8 mouse cellular contexts compared by ENCODE assay signal in the genomic region with DNA sequence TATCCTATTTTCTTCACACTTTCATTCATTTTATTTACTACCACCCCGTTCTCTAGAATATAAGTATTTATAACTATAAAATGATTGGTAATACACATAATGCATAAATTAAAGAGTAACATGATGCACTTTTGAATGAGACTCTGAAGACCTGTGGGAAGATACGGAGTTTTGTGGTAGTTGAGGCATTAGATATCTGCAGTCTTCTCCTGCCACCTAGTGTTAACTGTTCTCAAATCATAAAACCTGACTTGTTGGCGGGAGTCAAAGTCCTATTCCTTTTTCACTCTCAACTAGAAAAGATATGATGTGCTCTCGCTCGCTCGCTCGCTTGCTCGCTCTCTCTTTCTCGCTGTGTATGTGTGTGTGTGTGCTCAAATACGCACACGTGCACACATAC. TPM values are rescaled to one million over a fixed set of nuclear protein-coding genes. Genes with fewer than 3 reads are reported as not detected.
A peak's percentile ranks its signal among the peaks of the same experiment; 100 is the strongest.
DNase-seq lines count a peak whose midpoint lies in the region; ATAC-seq and TF ChIP-seq lines count a peak whose summit lies in the region.

No protein-coding gene starts in this region.

- H3K36me3 ChIP-seq in intestine, embryonic 15.5 days = no peaks in the 10 kb centered on the region
- H3K36me3 ChIP-seq in midbrain, postnatal 0 days (ENCODE audit: insufficient read depth, low read length) = no peaks in the 10 kb centered on the region

- H3K27me3 ChIP-seq in intestine, embryonic 15.5 days (replicated peaks) = no peaks in the 10 kb centered on the region
- no peaks in the 10 kb centered on the region for H3K27me3 ChIP-seq in midbrain, postnatal 0 days (ENCODE audit: insufficient read depth, low read length)

- H3K4me2 ChIP-seq in intestine, embryonic 15.5 days (replicated peaks) = no peak overlapping the region
- no peak overlapping the region for H3K4me2 ChIP-seq in midbrain, postnatal 0 days (ENCODE audit: low read depth, low read length, poor library complexity, severe bottlenecking)

- no peaks in the 10 kb centered on the region for H3K9me3 ChIP-seq in intestine, embryonic 15.5 days
- no peaks in the 10 kb centered on the region for H3K9me3 ChIP-seq in midbrain, postnatal 0 days (ENCODE audit: low read length)

- H3K4me3 ChIP-seq in left cerebral cortex, adult 2 months = no peak overlapping the region
- no peak overlapping the region for H3K4me3 ChIP-seq in intestine, embryonic 15.5 days (replicated peaks)
- no peak overlapping the region for H3K4me3 ChIP-seq in midbrain, postnatal 0 days (ENCODE audit: low read depth, low read length)

- no peak overlapping the region for H3K27ac ChIP-seq in left cerebral cortex, adult 2 months
- H3K27ac ChIP-seq in intestine, embryonic 15.5 days = no peak overlapping the region
- no peak overlapping the region for H3K27ac ChIP-seq in midbrain, postnatal 0 days (ENCODE audit: low read depth, low read length)

- TF ChIP-seq CTCF in left cerebral cortex, adult 2 months (IDR thresholded peaks at IDR 0.05) = peak; percentile 76
- peak; percentile 86 for TF ChIP-seq CTCF in midbrain, postnatal 0 days (IDR thresholded peaks at IDR 0.05)

- ATAC-seq in intestine, embryonic 15.5 days = peak; percentile 50
- peak; percentile 41; the same call in 1 of the 2 replicates for ATAC-seq in midbrain, postnatal 0 days (ENCODE audit: low FRiP score)

- DNase-seq in adrenal gland, postnatal 14 days = peak; percentile 21
- no peak for DNase-seq in adrenal gland, postnatal 25 days
- peak in 1 of 2 experiments; percentile 33 for DNase-seq in left cerebral cortex, adult 2 months (ENCODE audit: extremely low spot score in 1 of 2, low spot score in 2 of 2)
- no peak for DNase-seq in left cerebral cortex, postnatal 36 days (ENCODE audit: low spot score in 2 of 2)
- peak; percentile 45 for DNase-seq in c-Kit-positive CD71-positive TER-119-positive erythroid progenitor cells, embryonic 14.5 days (ENCODE audit: low spot score)
- DNase-seq in midbrain, postnatal 0 days (ENCODE audit: low spot score) = peak; percentile 85
- no peak for DNase-seq in gastrocnemius, postnatal 14 days

- no peak overlapping the region for H3K9ac ChIP-seq in intestine, embryonic 15.5 days
- H3K9ac ChIP-seq in midbrain, postnatal 0 days (replicated peaks; ENCODE audit: low read length, poor library complexity, severe bottlenecking) = no peak overlapping the region

- H3K4me1 ChIP-seq in intestine, embryonic 15.5 days (replicated peaks) = no peaks in the 10 kb centered on the region
- H3K4me1 ChIP-seq in midbrain, postnatal 0 days (ENCODE audit: insufficient read depth, low read length) = no peaks in the 10 kb centered on the region

- intact Hi-C loops in left cerebral cortex, adult 2 months (cut with DNase I) = loop anchor here (1.0 to 10.0 kb wide), 3 partner anchors 135 to 617 kb away; partner anchors contain the start of gene Fam171b
- intact Hi-C loops in left cerebral cortex, postnatal 36 days (cut with DNase I) = loop anchor here (2.0 to 10.0 kb wide), 4 partner anchors 135 to 387 kb away; no protein-coding TSS in a partner anchor
- intact Hi-C loops in gastrocnemius, postnatal 14 days (cut with DNase I; ENCODE audit: low total_unique reads) = no loop called here

- WGBS in intestine, embryonic 15.5 days = 42% methylated on average over 11 of the region's 11 CpGs
- WGBS in midbrain, postnatal 0 days = 52% methylated on average over 11 of the region's 11 CpGs

RNA-seq across cellular contexts. Expression of gene Calcrl, which starts 4.5 kb away (rescaled TPM):
- 28.1 and 38.0 TPM in 2 replicates for total RNA-seq in adrenal gland, postnatal 14 days (2021)
- total RNA-seq in adrenal gland, postnatal 25 days (2021) = 22.6 and 25.0 TPM in 2 replicates
- total RNA-seq in left cerebral cortex, adult 2 months (2021) = 1 to 10 TPM; 5.6 to 5.9 TPM
- 1 to 10 TPM; 6.1 TPM for total RNA-seq in left cerebral cortex, postnatal 36 days (2021)
- polyA plus RNA-seq in intestine, embryonic 15.5 days (2015; fragmentation: Nextera tagmentation; extraction: Ambion mirVana) = 24.0 and 30.8 TPM in 2 replicates
- 11.0 and 19.5 TPM in 2 replicates for total RNA-seq in midbrain, postnatal 0 days (2014; rRNA removed)
- polyA plus RNA-seq in midbrain, postnatal 0 days (2015; fragmentation: Nextera tagmentation; extraction: Ambion mirVana) = 6.0 TPM in 2 replicates
- 10 to 100 TPM; 21.9 to 27.6 TPM for total RNA-seq in gastrocnemius, postnatal 14 days (2021)

RNA-seq across cellular contexts. Expression of gene Tfpi, which starts 46.9 kb away (rescaled TPM):
- total RNA-seq in adrenal gland, postnatal 14 days (2021) = 39.4 and 44.2 TPM in 2 replicates
- 49.2 and 65.8 TPM in 2 replicates for total RNA-seq in adrenal gland, postnatal 25 days (2021)
- 1 to 10 TPM; 3.8 to 4.4 TPM for total RNA-seq in left cerebral cortex, adult 2 months (2021)
- total RNA-seq in left cerebral cortex, postnatal 36 days (2021) = 1 to 10 TPM; 3.8 to 5.8 TPM
- 40.9 and 46.9 TPM in 2 replicates for polyA plus RNA-seq in intestine, embryonic 15.5 days (2015; fragmentation: Nextera tagmentation; extraction: Ambion mirVana)
- total RNA-seq in midbrain, postnatal 0 days (2014; rRNA removed) = 10.0 and 10.4 TPM in 2 replicates
- 13.2 and 13.3 TPM in 2 replicates for polyA plus RNA-seq in midbrain, postnatal 0 days (2015; fragmentation: Nextera tagmentation; extraction: Ambion mirVana)
- 1 to 10 TPM; 6.7 to 6.9 TPM for total RNA-seq in gastrocnemius, postnatal 14 days (2021)

Comparison
In these comparisons a context has a peak if more than half of its experiments do, and no peak if none do; other contexts are left out.
1. DNase-seq: peak in adrenal gland, postnatal 14 days (single experiment), c-Kit-positive CD71-positive TER-119-positive erythroid progenitor cells, embryonic 14.5 days (single experiment) and midbrain, postnatal 0 days (single experiment); none in adrenal gland, postnatal 25 days (single experiment), left cerebral cortex, postnatal 36 days (0 of 2) and gastrocnemius, postnatal 14 days (single experiment).